Mouse (Mus musculus): Measurements from ENCODE around the gene Aig1. TPM values are rescaled to one million over a fixed set of nuclear protein-coding genes. Genes with fewer than 3 reads are reported as not detected.

Gene Aig1
- polyA plus RNA-seq, 1 experiment from 2014 or later: 66.2 TPM

DNA sequence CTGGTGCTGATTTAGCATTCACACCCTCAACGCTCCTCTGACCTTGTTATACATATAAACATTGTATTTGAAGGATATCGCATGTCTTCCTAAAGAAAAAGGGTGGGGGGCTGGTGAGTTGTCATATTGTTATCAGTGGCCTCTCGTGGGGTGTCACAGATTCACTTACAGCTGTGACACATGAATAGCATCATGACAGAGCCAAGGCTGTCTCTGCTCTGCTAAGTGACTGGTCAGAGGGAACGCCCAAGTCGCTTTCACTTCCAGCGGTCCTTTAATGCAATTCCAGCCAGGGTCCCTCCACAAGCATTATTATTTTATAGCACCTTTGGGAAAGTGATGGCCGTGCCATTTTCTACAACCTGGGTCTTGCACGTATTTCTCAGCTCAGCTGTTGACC lies 271.3 kb downstream of the Aig1 start:
- ATAC-seq (replicated peaks; ENCODE audit: insufficient number of reproducible peaks, insufficient read depth, low FRiP score, low read depth): no peak
- Histone ChIP-seq H3K4me2 (no peak overlapping the region), H3K4me1 (replicated peaks) (no peaks in the 10 kb centered on the region), H3K27me3 (no peaks in the 10 kb centered on the region), H3K9ac (no peak overlapping the region), H3K9me3 (replicated peaks) (0 out of 2 replicates have a peak, but pooled peaks cover 2% of the 10 kb centered on the region), H3K27ac (no peak overlapping the region), H3K4me3 (no peak overlapping the region), H3K36me3 (no peaks in the 10 kb centered on the region)
- WGBS: 70% methylated on average over 8 of the region's 8 CpGs

Other genes with a start within 250 kb of the Aig1 start
- gene Hivep2, start 97.1 kb upstream of the Aig1 start, polyA plus RNA-seq (2015; fragmentation: Nextera tagmentation; extraction: Ambion mirVana): 4.8 and 5.4 TPM in 2 replicates

All from heart, embryonic 15.5 days (tissue).